Mouse (Mus musculus): Measurements from ENCODE around the gene Mrps11.

The Mrps11 gene

GRCm38 (mm10) chr7:78793895-78794570 is 11.1 kb downstream of the Mrps11 start:
- no peak for DNase-seq

- no peak for DNase-seq
Measured at GRCm38 (mm10) chr7:78794571-78795092, 11.7 kb downstream of the Mrps11 start.

GRCm38 (mm10) chr7:78796624-78797023 is 13.7 kb downstream of the Mrps11 start:
- no peak for DNase-seq

- DNase-seq = no peak
Measured at GRCm38 (mm10) chr7:78797843-78798455, 15.0 kb downstream of the Mrps11 start.

- peak; percentile 61 for DNase-seq
Measured at GRCm38 (mm10) chr7:78799730-78800496, 17.0 kb downstream of the Mrps11 start.

- DNase-seq = peak; percentile 62
Measured at GRCm38 (mm10) chr7:78803841-78804240, 20.9 kb downstream of the Mrps11 start.

- no peak for DNase-seq
Measured at GRCm38 (mm10) chr7:78807192-78807591, 24.3 kb downstream of the Mrps11 start.

GRCm38 (mm10) chr7:78813791-78814190 is 30.9 kb downstream of the Mrps11 start:
- no peak for DNase-seq

GRCm38 (mm10) chr7:78814766-78815165 is 31.8 kb downstream of the Mrps11 start:
- DNase-seq = no peak

- DNase-seq = no peak
Measured at GRCm38 (mm10) chr7:78818336-78818735, 35.4 kb downstream of the Mrps11 start.

GRCm38 (mm10) chr7:78826682-78827385 is 43.9 kb downstream of the Mrps11 start:
- no peak for DNase-seq

GRCm38 (mm10) chr7:78827749-78828362 is 44.9 kb downstream of the Mrps11 start:
- no peak for DNase-seq

GRCm38 (mm10) chr7:78835656-78836055 is 52.7 kb downstream of the Mrps11 start:
- DNase-seq = no peak

GRCm38 (mm10) chr7:78837250-78837649 is 54.3 kb downstream of the Mrps11 start:
- DNase-seq = no peak

GRCm38 (mm10) chr7:78841601-78842000 is 58.7 kb downstream of the Mrps11 start:
- DNase-seq = no peak
